Mouse (Mus musculus) left cerebral cortex, adult 18-20 months (tissue): ENCODE data around the gene Ehd1. TPM values are rescaled to one million over a fixed set of nuclear protein-coding genes. Genes with fewer than 3 reads are reported as not detected.
A peak's percentile ranks its signal among the peaks of the same experiment; 100 is the strongest.

Source experiments
- DNase-seq, 2 experiments: peaks; one replicate each; pipeline ENCODE4 v3.0.0; 2021 to 2022; ENCODE audit warnings: low spot score in 2 of 2, mixed read lengths in 1 of 2
- long read RNA-seq, 2 experiments: library from polyadenylated mRNA; stranded (forward); transcript quantifications; one replicate each; pipeline ENCODE4 v2.0.0; 2021
- total RNA-seq, 2 experiments: library from RNA; stranded (reverse); gene quantifications; 2 replicates each; pipeline ENCODE4 v1.2.3; 2021

Ehd1 gene
- 10 to 100 TPM; 36.8 to 39.0 TPM for total RNA-seq
- long read RNA-seq, experiment 1, transcript Ehd1-201 (5 exons, 3,353 nt) = major isoform, 64 of 71 reads
- long read RNA-seq, experiment 1, partial matches to known transcripts = 3 of 71 reads
- long read RNA-seq, experiment 1, other reads (novel, unspliced or antisense) = 4 of 71 reads
- long read RNA-seq, experiment 2, transcript Ehd1-201 (5 exons, 3,353 nt) = major isoform, 38 of 40 reads
- long read RNA-seq, experiment 2, partial matches to known transcripts = 0 of 40 reads
- long read RNA-seq, experiment 2, other reads (novel, unspliced or antisense) = 2 of 40 reads

- DNase-seq = peak; percentile 89 to 95
These were observed at the start of gene Ehd1 for GRCm38 (mm10) chr19:6276426-6277421. Gene Ehd1 (plus strand): TSS chr19:6276725.

DNA sequence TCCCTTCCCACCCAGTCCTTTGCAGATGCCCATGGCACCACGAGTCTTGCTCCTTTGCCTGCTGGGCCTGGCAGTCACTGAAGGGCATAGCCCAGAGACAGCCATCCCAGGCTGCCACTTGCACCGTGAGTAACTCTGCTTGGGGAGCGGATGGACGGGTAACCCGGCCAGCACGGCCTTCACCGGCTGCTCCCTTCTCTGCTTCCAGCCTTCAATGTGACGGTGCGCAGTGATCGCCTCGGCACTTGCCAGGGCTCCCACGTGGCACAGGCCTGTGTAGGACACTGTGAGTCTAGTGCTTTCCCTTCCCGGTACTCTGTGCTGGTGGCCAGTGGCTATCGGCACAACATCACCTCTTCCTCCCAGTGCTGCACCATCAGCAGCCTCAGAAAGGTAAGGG lies 49.8 kb upstream of the Ehd1 start:
- no peak for DNase-seq

- DNase-seq = no peak
These were observed 48.7 kb upstream of the Ehd1 start for GRCm38 (mm10) chr19:6227864-6228263.

DNA sequence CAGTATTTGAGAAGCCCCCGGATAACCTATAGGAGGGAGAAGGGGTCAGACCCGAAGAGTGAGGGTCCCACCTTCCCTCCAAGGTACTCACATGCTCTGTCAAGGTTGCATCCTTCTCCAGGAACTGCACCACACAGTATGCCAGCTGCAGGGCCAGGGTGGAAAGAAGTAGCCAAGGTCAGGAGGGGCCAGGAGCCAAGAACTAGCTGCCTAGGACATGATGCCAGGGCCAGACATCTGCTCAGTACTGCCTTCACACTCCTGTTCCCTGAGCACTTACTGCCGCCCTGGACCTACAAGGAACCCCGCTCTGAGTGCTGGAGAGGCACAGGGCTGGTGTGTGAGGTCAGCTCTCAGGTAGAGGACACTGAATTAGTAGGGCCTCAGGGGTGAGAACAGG lies 46.1 kb upstream of the Ehd1 start:
- DNase-seq = no peak

DNA sequence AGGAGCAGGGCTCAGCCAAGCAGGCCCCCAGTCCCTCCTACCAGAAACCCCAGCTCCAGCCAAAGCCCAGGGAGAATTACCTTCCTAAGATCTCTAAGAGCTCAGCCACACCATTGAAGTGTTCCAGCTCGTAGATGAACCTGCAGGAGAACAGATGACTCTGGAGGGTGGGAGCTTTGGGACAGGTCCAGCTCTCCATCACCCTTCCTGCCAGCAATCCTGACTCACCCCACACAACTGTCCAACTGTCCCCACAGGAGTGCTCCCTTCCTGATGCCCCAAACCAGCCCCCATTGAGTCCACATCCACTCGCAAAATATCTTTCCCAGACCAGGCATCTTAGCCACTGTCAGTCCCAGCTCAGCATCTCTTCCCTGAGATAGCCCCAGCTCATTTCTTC lies 45.5 kb upstream of the Ehd1 start:
- no peak for DNase-seq

GRCm38 (mm10) chr19:6233647-6234046 lies 42.9 kb upstream of the Ehd1 start:
- no peak for DNase-seq

- no peak for DNase-seq
These were observed 42.0 kb upstream of the Ehd1 start for GRCm38 (mm10) chr19:6234337-6235083.

DNA sequence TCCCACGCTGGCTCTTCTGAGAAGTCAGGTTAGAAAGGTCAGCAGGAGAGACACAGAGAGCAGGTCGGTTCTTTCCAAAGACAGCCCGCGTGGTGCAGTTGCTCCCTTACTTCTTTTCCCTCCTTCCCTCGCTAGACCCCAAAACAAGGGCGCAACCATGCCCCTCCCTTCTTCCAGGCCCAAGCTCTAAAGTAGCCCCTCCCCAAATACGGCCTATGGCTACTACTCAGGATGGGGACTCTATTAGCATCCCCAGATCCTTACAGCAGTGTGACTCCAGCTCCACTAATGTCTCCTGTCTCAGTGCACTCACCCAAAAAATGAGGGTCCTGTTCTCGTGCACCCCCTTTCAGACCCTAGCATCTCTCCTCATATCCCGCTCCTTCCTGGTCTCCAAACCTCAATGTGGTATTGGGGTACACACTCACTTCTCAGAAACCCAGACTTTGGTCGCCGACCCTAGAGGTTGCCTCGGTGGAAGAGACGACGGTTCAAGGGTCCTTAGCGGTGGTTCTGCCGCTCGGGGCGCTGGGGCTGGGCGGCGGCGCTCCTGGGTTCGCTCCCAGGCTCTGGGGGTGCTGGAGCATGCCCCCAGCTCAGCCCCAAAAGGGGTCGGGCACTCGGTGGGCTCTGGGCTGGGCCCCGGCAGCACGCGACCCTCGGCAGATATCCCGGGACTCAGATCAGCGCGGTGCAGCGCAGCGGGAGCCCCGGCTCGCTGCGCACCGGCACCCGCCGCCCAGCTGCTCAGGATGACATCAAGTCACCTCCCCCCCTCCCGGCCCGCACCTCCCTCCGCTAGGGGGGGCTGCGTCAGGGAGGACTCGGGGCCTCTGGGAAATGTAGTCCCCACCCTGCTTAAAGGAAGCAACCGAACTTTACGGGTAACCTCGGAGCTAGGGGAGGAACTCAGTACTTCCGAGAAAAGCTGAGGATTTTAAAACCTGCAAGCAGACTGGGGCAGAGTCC lies 41.2 kb upstream of the Ehd1 start, which contains the start of gene Ppp2r5b:
Ppp2r5b (minus strand) TSS at position 789 of the 969 bp plus-strand sequence.
- peak; percentile 93 for DNase-seq

DNA sequence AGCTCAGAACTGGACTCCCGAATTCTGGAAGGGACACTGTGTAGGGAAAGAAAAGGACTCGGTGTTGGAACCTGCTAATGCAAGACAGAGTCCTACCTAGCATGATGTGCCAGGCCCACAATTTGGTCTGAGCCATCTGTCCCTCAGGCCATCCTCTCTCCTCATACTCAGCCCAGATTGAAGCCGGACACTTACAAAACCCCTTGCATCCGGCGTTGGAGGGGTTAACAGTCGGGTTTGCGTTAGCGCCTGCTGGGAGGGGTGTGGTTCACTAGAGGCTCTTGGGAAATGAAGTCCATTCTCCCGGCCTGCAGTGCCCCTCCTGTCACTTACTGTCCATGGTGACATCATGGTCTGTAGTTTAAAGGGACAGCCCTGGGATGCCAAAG lies 40.5 kb upstream of the Ehd1 start:
- peak; percentile 85 to 91 for DNase-seq

DNA sequence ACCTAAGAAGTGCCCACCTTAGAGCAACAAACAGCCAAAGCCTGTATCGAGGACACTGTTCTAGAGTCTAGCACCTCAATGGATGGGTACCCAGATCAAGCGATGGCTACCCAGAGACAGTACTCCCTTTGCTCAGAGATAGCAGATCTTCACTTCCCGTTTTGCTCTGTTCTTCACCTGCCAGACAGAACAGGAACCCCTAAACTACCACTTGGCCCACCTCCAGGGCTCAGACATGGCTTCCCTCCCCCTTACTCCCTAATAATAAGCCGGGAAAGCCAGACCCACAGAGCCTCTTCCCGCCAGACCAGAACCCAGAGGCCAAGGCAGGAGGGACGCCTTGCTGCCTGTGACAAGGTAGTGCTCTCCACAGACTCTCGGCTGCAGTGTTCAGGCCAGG lies 39.7 kb upstream of the Ehd1 start:
- no peak for DNase-seq

- no peak for DNase-seq
These were observed 37.8 kb upstream of the Ehd1 start for GRCm38 (mm10) chr19:6238740-6239139.

GRCm38 (mm10) chr19:6240136-6240535 lies 36.4 kb upstream of the Ehd1 start:
- no peak for DNase-seq

- DNase-seq = no peak
These were observed 35.8 kb upstream of the Ehd1 start for GRCm38 (mm10) chr19:6240725-6241124.

GRCm38 (mm10) chr19:6241274-6242107 lies 35.0 kb upstream of the Ehd1 start, which contains the start of gene Atg2a:
Gene Atg2a (plus strand): TSS chr19:6241668.
- peak; percentile 97 for DNase-seq

- no peak for DNase-seq
These were observed 34.2 kb upstream of the Ehd1 start for GRCm38 (mm10) chr19:6242281-6242680.

DNA sequence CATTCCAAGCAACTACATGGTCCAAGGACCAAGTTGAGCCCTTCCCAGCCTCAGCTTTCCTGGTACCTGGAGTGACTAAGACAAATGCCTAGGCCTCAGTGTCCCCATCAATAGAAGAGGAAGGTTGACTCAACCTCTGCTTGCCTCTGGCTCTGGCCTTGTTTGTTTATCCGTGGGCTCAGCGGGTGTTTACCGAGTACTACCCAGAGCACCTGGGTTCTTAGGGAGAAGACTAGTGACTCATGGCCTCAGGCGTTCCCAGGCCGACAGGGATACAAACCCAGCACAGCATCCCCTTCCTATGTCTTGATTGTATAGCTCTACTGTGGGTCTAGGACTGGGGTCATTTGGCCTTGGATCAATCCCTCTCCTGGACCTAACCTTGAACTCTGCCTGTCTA lies 33.3 kb upstream of the Ehd1 start:
- DNase-seq = no peak

DNA sequence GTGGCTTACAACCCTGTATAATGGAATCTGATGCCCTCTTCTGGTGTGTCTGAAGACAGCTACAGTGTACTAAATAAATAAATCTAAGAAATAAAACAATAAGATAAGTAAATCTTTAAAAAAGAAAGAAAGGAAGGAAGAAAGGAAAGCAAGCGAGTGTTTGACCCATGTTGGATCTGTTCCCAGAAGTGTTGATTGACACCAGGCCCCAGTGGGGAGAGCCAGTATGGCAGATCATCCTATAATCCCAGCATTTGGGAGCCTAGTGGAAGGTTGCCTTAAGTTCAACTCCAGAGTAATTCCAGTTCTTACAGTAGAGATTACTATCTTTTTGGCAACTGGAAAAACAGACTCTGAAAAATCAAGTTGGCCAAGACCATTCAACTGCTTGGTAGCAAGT lies 30.7 kb upstream of the Ehd1 start:
- no peak for DNase-seq

GRCm38 (mm10) chr19:6247526-6248300 lies 28.8 kb upstream of the Ehd1 start:
- DNase-seq = no peak
